Mouse (Mus musculus): ENCODE results near the gene Zfp84. TPM values are rescaled to one million over a fixed set of nuclear protein-coding genes. Genes with fewer than 3 reads are reported as not detected.

Zfp84 gene
- polyA plus RNA-seq (2014; fragmentation: Illumina TruSeq; extraction: RNeasy Lipid Tissue Mini Kit (QIAGEN cat#74804); ENCODE audit: low read depth, low replicate concordance): 14.3 TPM

GRCm38 (mm10) chr7:29768090-29768900 is at the start of gene Zfp84:
TSS of gene Zfp84 (plus strand) at chr7:29768552.

GRCm38 (mm10) chr7:29726860-29727259 is 41.5 kb upstream of the Zfp84 start, which contains the start of gene Catsperg2:
TSS of gene Catsperg2 (minus strand) at chr7:29727032.

DNA sequence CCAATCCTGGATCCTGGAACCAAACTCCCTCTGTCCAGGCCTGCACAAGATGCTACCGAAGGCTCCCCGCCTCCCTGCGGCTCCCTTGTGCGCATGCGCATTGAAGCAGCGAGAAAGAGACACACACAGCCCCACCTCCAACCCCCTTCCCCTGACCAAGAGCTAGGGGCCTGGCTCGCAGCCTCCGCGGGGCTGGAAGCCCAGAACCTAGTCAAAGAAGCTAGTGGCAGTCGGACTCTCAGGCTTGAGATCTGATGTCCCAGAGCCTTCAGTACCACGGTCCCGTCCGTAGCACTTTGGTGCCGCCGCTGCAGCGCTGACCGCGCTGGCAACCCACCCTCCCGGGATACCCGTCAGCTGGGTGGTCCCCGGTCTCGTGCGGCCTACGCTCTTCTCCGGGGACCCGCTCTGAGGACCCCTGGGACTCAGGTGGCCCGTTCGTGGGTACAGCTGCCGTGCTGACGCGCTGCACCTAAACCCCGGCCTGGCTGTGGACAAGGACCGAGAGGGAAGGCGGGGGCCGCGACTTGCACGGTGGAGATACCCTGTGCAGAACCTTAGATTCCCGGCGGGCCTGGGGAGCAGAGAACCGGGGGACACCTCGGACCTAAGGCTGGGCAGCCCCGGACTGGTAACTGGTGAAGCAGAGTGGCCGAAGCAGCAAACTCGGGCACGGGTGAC is 15.7 kb downstream of the Zfp84 start, which contains the start of gene Zfp30:
Zfp30 (plus strand) TSS at position 128 of the 681 bp plus-strand sequence.

GRCm38 (mm10) chr7:29815910-29816429 is 47.6 kb downstream of the Zfp84 start, which contains the start of gene Zfp790:
TSS of gene Zfp790 (plus strand) at chr7:29816114.

Other genes with a start within 250 kb of the Zfp84 start
- gene Sipa1l3, start 249.9 kb upstream of the Zfp84 start, polyA plus RNA-seq (2014; fragmentation: Illumina TruSeq; extraction: RNeasy Lipid Tissue Mini Kit (QIAGEN cat#74804); ENCODE audit: low read depth, low replicate concordance): 5.3 TPM
- not detected for gene Catsperg2, start 41.5 kb upstream of the Zfp84 start, polyA plus RNA-seq (2014; fragmentation: Illumina TruSeq; extraction: RNeasy Lipid Tissue Mini Kit (QIAGEN cat#74804); ENCODE audit: low read depth, low replicate concordance)
- gene Zfp30, start 15.4 kb downstream of the Zfp84 start, polyA plus RNA-seq (2014; fragmentation: Illumina TruSeq; extraction: RNeasy Lipid Tissue Mini Kit (QIAGEN cat#74804); ENCODE audit: low read depth, low replicate concordance): 3.1 TPM
- 11.7 TPM for gene Zfp790, start 47.6 kb downstream of the Zfp84 start, polyA plus RNA-seq (2014; fragmentation: Illumina TruSeq; extraction: RNeasy Lipid Tissue Mini Kit (QIAGEN cat#74804); ENCODE audit: low read depth, low replicate concordance)
- 2.0 TPM for gene Zfp940, start 85.1 kb downstream of the Zfp84 start, polyA plus RNA-seq (2014; fragmentation: Illumina TruSeq; extraction: RNeasy Lipid Tissue Mini Kit (QIAGEN cat#74804); ENCODE audit: low read depth, low replicate concordance)
- gene Zfp420, start 91.4 kb downstream of the Zfp84 start, polyA plus RNA-seq (2014; fragmentation: Illumina TruSeq; extraction: RNeasy Lipid Tissue Mini Kit (QIAGEN cat#74804); ENCODE audit: low read depth, low replicate concordance): 21.0 TPM
- gene Zfp27, start 138.0 kb downstream of the Zfp84 start, polyA plus RNA-seq (2014; fragmentation: Illumina TruSeq; extraction: RNeasy Lipid Tissue Mini Kit (QIAGEN cat#74804); ENCODE audit: low read depth, low replicate concordance): 6.2 TPM
- gene Zfp383, start 139.7 kb downstream of the Zfp84 start, polyA plus RNA-seq (2014; fragmentation: Illumina TruSeq; extraction: RNeasy Lipid Tissue Mini Kit (QIAGEN cat#74804); ENCODE audit: low read depth, low replicate concordance): 10.8 TPM
- 20.8 TPM for gene Zfp74, start 185.5 kb downstream of the Zfp84 start, polyA plus RNA-seq (2014; fragmentation: Illumina TruSeq; extraction: RNeasy Lipid Tissue Mini Kit (QIAGEN cat#74804); ENCODE audit: low read depth, low replicate concordance)
- gene Zfp568, start 215.4 kb downstream of the Zfp84 start, polyA plus RNA-seq (2014; fragmentation: Illumina TruSeq; extraction: RNeasy Lipid Tissue Mini Kit (QIAGEN cat#74804); ENCODE audit: low read depth, low replicate concordance): 5.6 TPM

Data from adrenal gland, adult 10 weeks (tissue).